Mouse (Mus musculus): Measurements from ENCODE around the gene Rap1gap2. TPM values are rescaled to one million over a fixed set of nuclear protein-coding genes. Genes with fewer than 3 reads are reported as not detected.

Gene Rap1gap2
- total and polyA plus RNA-seq, 3 experiments = 55.4 to 79.8 (median 76.6) TPM

DNA sequence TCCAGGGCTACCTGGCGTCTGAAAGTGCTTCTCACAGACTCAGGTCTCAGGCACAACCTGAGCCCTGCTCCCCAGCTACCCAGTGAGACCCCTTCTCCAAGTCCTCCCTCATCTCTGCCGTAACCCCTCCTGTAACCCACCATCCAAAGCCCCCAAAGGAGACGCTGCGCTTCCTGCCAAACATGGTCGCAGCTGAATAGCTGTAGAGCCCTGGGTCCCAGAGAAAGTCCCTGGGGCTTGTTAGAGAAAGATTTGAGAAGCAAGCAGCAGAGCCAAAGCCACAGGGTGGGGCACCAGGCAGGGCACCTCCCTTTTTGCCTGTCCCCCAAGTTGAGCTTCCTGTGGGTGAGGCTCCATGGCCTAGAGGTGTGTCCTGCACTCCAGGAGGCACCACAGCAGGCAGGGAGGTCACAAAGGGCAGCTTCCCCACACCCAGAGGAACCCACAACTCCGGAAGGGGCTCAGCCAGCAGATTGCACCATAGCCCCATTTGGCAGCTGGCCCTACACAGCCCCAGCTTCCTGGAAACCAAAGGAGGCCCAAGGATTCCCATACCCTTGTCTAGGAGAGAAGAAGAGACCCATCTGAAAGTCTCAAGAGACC lies 38.2 kb downstream of the Rap1gap2 start:
- Histone ChIP-seq H3K4me2 (ENCODE audit: insufficient read depth, low read depth, poor library complexity, severe bottlenecking) (no peak overlapping the region), H3K36me3 (replicated peaks in 1 of 2; ENCODE audit: control insufficient read depth in 1 of 2, insufficient read depth in 1 of 2, low read length in 1 of 2) (no peaks in the 10 kb centered on the region), H3K27me3 (replicated peaks) (peaks cover 77% of the 10 kb centered on the region), H3K9ac (ENCODE audit: insufficient read depth, low read depth) (no peak overlapping the region), H3K4me3 (replicated peaks in 1 of 3; ENCODE audit: low read depth in 2 of 3, low read length in 2 of 3, poor library complexity in 1 of 3) (no peak overlapping the region), H3K27ac (ENCODE audit: insufficient read depth, low read depth) (no peak overlapping the region), H3K79me2 (replicated peaks; ENCODE audit: control insufficient read depth, extremely low read depth, insufficient read depth, poor library complexity, severe bottlenecking) (no peaks in the 10 kb centered on the region), H3K4me1 (ENCODE audit: control insufficient read depth in 1 of 2, insufficient read depth in 2 of 2) (peaks cover 10 to 11% of the 10 kb centered on the region in 2 experiments), H3K9me3 (replicated peaks; ENCODE audit: low read length) (no peaks in the 10 kb centered on the region)
- dilution Hi-C loops (cut with MboI; ENCODE audit: extremely low pct_ligation_motif_present, extremely low pct_unique_long_range_greater_than_20kb, low sequenced_read_pairs) = no loop called here
- TF ChIP-seq ZMIZ1 (IDR thresholded peaks at IDR 0.05; ENCODE audit: low read depth, low read length) (no peak), NELFE (IDR thresholded peaks at IDR 0.05; ENCODE audit: low read depth, low read length) (no peak), JUND (conservative IDR thresholded peaks at IDR 0.05; ENCODE audit: low read depth, low read length) (no peak), CHD1 (IDR thresholded peaks at IDR 0.05; ENCODE audit: low read depth, low read length) (no peak), SMC3 (IDR thresholded peaks at IDR 0.05; ENCODE audit: low read depth, low read length) (no peak), IRF4 (IDR thresholded peaks at IDR 0.05; ENCODE audit: low read depth, low read length) (no peak), HCFC1 (IDR thresholded peaks at IDR 0.05; ENCODE audit: low read depth, low read length) (no peak)
- DNase-seq (ENCODE audit: extremely low read depth) = no peak
- in situ Hi-C loops (cut with MboI; ENCODE audit: low pct_ligation_motif_present, low pct_unique_long_range_greater_than_20kb, low sequenced_read_pairs) = no loop called here

DNA sequence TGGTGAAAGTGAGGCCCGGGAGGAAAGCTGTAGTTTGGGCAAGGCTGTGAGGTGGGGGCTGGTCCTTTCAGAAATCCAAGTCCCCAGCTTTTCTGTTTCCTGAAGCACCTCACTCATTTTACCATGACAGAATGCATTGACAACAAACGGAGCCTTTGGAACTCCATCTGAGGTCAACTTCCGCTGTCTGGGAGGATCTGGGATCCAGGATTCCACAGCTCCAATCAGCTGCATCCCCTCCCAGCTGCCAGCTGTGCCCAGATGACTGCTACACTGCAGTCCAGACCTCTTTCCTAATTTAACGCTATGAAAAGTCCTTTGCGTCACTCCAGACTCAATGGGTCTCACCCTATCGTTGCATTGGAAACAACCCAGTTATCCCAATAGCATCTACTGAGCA lies 41.0 kb downstream of the Rap1gap2 start:
- Histone ChIP-seq H3K4me3 (replicated peaks in 1 of 3; ENCODE audit: low read depth in 2 of 3, low read length in 2 of 3, poor library complexity in 1 of 3) (no peak overlapping the region), H3K79me2 (replicated peaks; ENCODE audit: control insufficient read depth, extremely low read depth, insufficient read depth, poor library complexity, severe bottlenecking) (no peaks in the 10 kb centered on the region), H3K9me3 (replicated peaks; ENCODE audit: low read length) (no peaks in the 10 kb centered on the region), H3K4me1 (ENCODE audit: control insufficient read depth in 1 of 2, insufficient read depth in 2 of 2) (peaks cover 6 to 10% of the 10 kb centered on the region in 2 experiments), H3K27ac (ENCODE audit: insufficient read depth, low read depth) (no peak overlapping the region), H3K27me3 (replicated peaks) (peaks cover 76% of the 10 kb centered on the region), H3K36me3 (replicated peaks in 1 of 2; ENCODE audit: control insufficient read depth in 1 of 2, insufficient read depth in 1 of 2, low read length in 1 of 2) (no peaks in the 10 kb centered on the region), H3K9ac (ENCODE audit: insufficient read depth, low read depth) (no peak overlapping the region), H3K4me2 (ENCODE audit: insufficient read depth, low read depth, poor library complexity, severe bottlenecking) (no peak overlapping the region)
- TF ChIP-seq CHD2 (IDR thresholded peaks at IDR 0.05; ENCODE audit: low read length) = no peak
- no peak for TF ChIP-seq ZNF384 (IDR thresholded peaks at IDR 0.05; ENCODE audit: low read depth, low read length)
- no peak for TF ChIP-seq USF2 (conservative IDR thresholded peaks at IDR 0.05; ENCODE audit: low read depth, low read length)
- TF ChIP-seq NRF1 (IDR thresholded peaks at IDR 0.05; ENCODE audit: low read depth, low read length) = no peak
- in situ Hi-C loops (cut with MboI; ENCODE audit: low pct_ligation_motif_present, low pct_unique_long_range_greater_than_20kb, low sequenced_read_pairs) (no loop called here), dilution Hi-C loops (cut with MboI; ENCODE audit: extremely low pct_ligation_motif_present, extremely low pct_unique_long_range_greater_than_20kb, low sequenced_read_pairs) (no loop called here)
- no peak for DNase-seq (ENCODE audit: extremely low read depth)

GRCm38 (mm10) chr11:74568463-74568862 lies 42.3 kb downstream of the Rap1gap2 start:
- peaks cover 6 to 10% of the 10 kb centered on the region in 2 experiments for H3K4me1 ChIP-seq (ENCODE audit: control insufficient read depth in 1 of 2, insufficient read depth in 2 of 2)
- no peaks in the 10 kb centered on the region for H3K9me3 ChIP-seq (replicated peaks; ENCODE audit: low read length)
- no peaks in the 10 kb centered on the region for H3K79me2 ChIP-seq (replicated peaks; ENCODE audit: control insufficient read depth, extremely low read depth, insufficient read depth, poor library complexity, severe bottlenecking)
- peak overlapping the region; percentile 65 for H3K4me2 ChIP-seq (ENCODE audit: insufficient read depth, low read depth, poor library complexity, severe bottlenecking)
- dilution Hi-C loops (cut with MboI; ENCODE audit: extremely low pct_ligation_motif_present, extremely low pct_unique_long_range_greater_than_20kb, low sequenced_read_pairs) (no loop called here), in situ Hi-C loops (cut with MboI; ENCODE audit: low pct_ligation_motif_present, low pct_unique_long_range_greater_than_20kb, low sequenced_read_pairs) (no loop called here)
- no peak for DNase-seq (ENCODE audit: extremely low read depth)
- H3K9ac ChIP-seq (ENCODE audit: insufficient read depth, low read depth) = no peak overlapping the region
- TF ChIP-seq SIN3A (IDR thresholded peaks at IDR 0.05; ENCODE audit: low read length) = no peak
- no peak for TF ChIP-seq E2F4 (IDR thresholded peaks at IDR 0.05; ENCODE audit: insufficient replicate concordance, low read depth, low read length)
- TF ChIP-seq USF2 (conservative IDR thresholded peaks at IDR 0.05; ENCODE audit: low read depth, low read length) = no peak
- no peak for TF ChIP-seq MYC (IDR thresholded peaks at IDR 0.05; ENCODE audit: low read depth, low read length)
- TF ChIP-seq BHLHE40 (IDR thresholded peaks at IDR 0.05; ENCODE audit: low read depth, low read length) = no peak
- no peak for TF ChIP-seq TBP (conservative IDR thresholded peaks at IDR 0.05; ENCODE audit: low read depth, low read length)
- TF ChIP-seq ZNF384 (IDR thresholded peaks at IDR 0.05; ENCODE audit: low read depth, low read length) = no peak
- TF ChIP-seq GABPA (IDR thresholded peaks at IDR 0.05; ENCODE audit: insufficient replicate concordance, low read depth, low read length) = no peak
- TF ChIP-seq MAX (IDR thresholded peaks at IDR 0.05; ENCODE audit: low read length) = no peak
- TF ChIP-seq KAT2A (IDR thresholded peaks at IDR 0.05; ENCODE audit: insufficient replicate concordance, low read length) = no peak
- no peak for TF ChIP-seq MAFK (IDR thresholded peaks at IDR 0.05; ENCODE audit: insufficient replicate concordance, low read length)
- TF ChIP-seq NRF1 (IDR thresholded peaks at IDR 0.05; ENCODE audit: low read depth, low read length) = no peak
- TF ChIP-seq MAZ (IDR thresholded peaks at IDR 0.05; ENCODE audit: low read depth, low read length) = no peak
- TF ChIP-seq ZMIZ1 (IDR thresholded peaks at IDR 0.05; ENCODE audit: low read depth, low read length) = no peak
- TF ChIP-seq CHD2 (IDR thresholded peaks at IDR 0.05; ENCODE audit: low read length) = no peak
- TF ChIP-seq EP300 (IDR thresholded peaks at IDR 0.05; ENCODE audit: low read length) = no peak
- TF ChIP-seq ZC3H11A (IDR thresholded peaks at IDR 0.05; ENCODE audit: low read depth, low read length) = no peak
- no peak for TF ChIP-seq TCF12 (IDR thresholded peaks at IDR 0.05; ENCODE audit: low read depth, low read length)
- TF ChIP-seq HCFC1 (IDR thresholded peaks at IDR 0.05; ENCODE audit: low read depth, low read length) = no peak
- no peak for TF ChIP-seq MEF2A (IDR thresholded peaks at IDR 0.05; ENCODE audit: borderline replicate concordance, low read depth, low read length)
- no peak overlapping the region for H3K4me3 ChIP-seq (replicated peaks in 1 of 3; ENCODE audit: low read depth in 2 of 3, low read length in 2 of 3, poor library complexity in 1 of 3)
- H3K27ac ChIP-seq (ENCODE audit: insufficient read depth, low read depth) = no peak overlapping the region
- peaks cover 78% of the 10 kb centered on the region for H3K27me3 ChIP-seq (replicated peaks)
- no peaks in the 10 kb centered on the region for H3K36me3 ChIP-seq (replicated peaks in 1 of 2; ENCODE audit: control insufficient read depth in 1 of 2, insufficient read depth in 1 of 2, low read length in 1 of 2)
